Mouse (Mus musculus): ENCODE measurements around the gene Ikbkg. TPM values are rescaled to one million over a fixed set of nuclear protein-coding genes. Genes with fewer than 3 reads are reported as not detected.
"Not testable (repeated sequence)": the region's sequence is repeated elsewhere in the genome, so short reads cannot be mapped to it uniquely, and the experiment has no call there.

The Ikbkg gene
- polyA plus RNA-seq, 1 experiment = 24.7 TPM

- no peak overlapping the region for H3ac ChIP-seq (ENCODE audit: control insufficient read depth, insufficient read length)
- H3K27me3 ChIP-seq (ENCODE audit: control insufficient read depth, insufficient read depth, insufficient read length) = no peaks in the 10 kb centered on the region
- H3K4me3 ChIP-seq = no peak overlapping the region
- no peak for TF ChIP-seq CEBPB (IDR thresholded peaks at IDR 0.05; ENCODE audit: insufficient read depth, poor library complexity, severe bottlenecking)
- TF ChIP-seq POLR2AphosphoS2 (IDR thresholded peaks at IDR 0.05; ENCODE audit: insufficient read length, low read depth) = no peak
- TF ChIP-seq REST (IDR thresholded peaks at IDR 0.05; ENCODE audit: insufficient read depth, insufficient read length) = no peak
- no peak for TF ChIP-seq TCF3 (IDR thresholded peaks at IDR 0.05; ENCODE audit: insufficient read length, low read depth)
- TF ChIP-seq USF1 (IDR thresholded peaks at IDR 0.05; ENCODE audit: low read depth) = no peak
- TF ChIP-seq MYOG (IDR thresholded peaks at IDR 0.05; ENCODE audit: control insufficient read depth in 1 of 3, insufficient read depth in 1 of 3, insufficient read length in 2 of 3, low read depth in 2 of 3) = no peak
- TF ChIP-seq MYOD1 (IDR thresholded peaks at IDR 0.05; ENCODE audit: control insufficient read depth in 1 of 3, insufficient read length in 2 of 3, low read depth in 2 of 3) = no peak
- TF ChIP-seq TCF12 (IDR thresholded peaks at IDR 0.05; ENCODE audit: insufficient read depth, poor library complexity, severe bottlenecking) = no peak
- H3K36me3 ChIP-seq (ENCODE audit: control insufficient read depth, insufficient read depth) = no peaks in the 10 kb centered on the region
- H3K4me2 ChIP-seq (ENCODE audit: low read depth) = no peak overlapping the region
- H3K79me2 ChIP-seq (ENCODE audit: control insufficient read depth, insufficient read depth) = no peaks in the 10 kb centered on the region
Observed at GRCm38 (mm10) chrX:74451157-74451912, 58.2 kb downstream of the Ikbkg start.

- no peak overlapping the region for H3K4me3 ChIP-seq
- H3K27me3 ChIP-seq (ENCODE audit: control insufficient read depth, insufficient read depth, insufficient read length) = no peaks in the 10 kb centered on the region
- no peak overlapping the region for H3ac ChIP-seq (ENCODE audit: control insufficient read depth, insufficient read length)
- no peaks in the 10 kb centered on the region for H3K79me2 ChIP-seq (ENCODE audit: control insufficient read depth, insufficient read depth)
- TF ChIP-seq CEBPB (IDR thresholded peaks at IDR 0.05; ENCODE audit: insufficient read depth, poor library complexity, severe bottlenecking) (no peak), POLR2A (IDR thresholded peaks at IDR 0.05; ENCODE audit: insufficient read length, low read depth) (no peak), TCF12 (IDR thresholded peaks at IDR 0.05; ENCODE audit: insufficient read depth, poor library complexity, severe bottlenecking) (no peak), TCF3 (IDR thresholded peaks at IDR 0.05; ENCODE audit: insufficient read length, low read depth) (no peak), MYOG (IDR thresholded peaks at IDR 0.05; ENCODE audit: control insufficient read depth in 1 of 3, insufficient read depth in 1 of 3, insufficient read length in 2 of 3, low read depth in 2 of 3) (no peak), E2F4 (IDR thresholded peaks at IDR 0.05; ENCODE audit: insufficient read depth) (no peak), MYOD1 (IDR thresholded peaks at IDR 0.05; ENCODE audit: control insufficient read depth in 1 of 3, insufficient read length in 2 of 3, low read depth in 2 of 3) (no peak), USF1 (IDR thresholded peaks at IDR 0.05; ENCODE audit: low read depth) (no peak), REST (IDR thresholded peaks at IDR 0.05; ENCODE audit: insufficient read depth, insufficient read length) (no peak), MAX (IDR thresholded peaks at IDR 0.05; ENCODE audit: low read depth) (no peak), POLR2AphosphoS2 (IDR thresholded peaks at IDR 0.05; ENCODE audit: insufficient read length, low read depth) (no peak), SRF (IDR thresholded peaks at IDR 0.05; ENCODE audit: control insufficient read depth, insufficient read length, low read depth) (no peak)
- no peak overlapping the region for H3K4me2 ChIP-seq (ENCODE audit: low read depth)
- no peaks in the 10 kb centered on the region for H3K36me3 ChIP-seq (ENCODE audit: control insufficient read depth, insufficient read depth)
Observed at GRCm38 (mm10) chrX:74452773-74453172, 59.7 kb downstream of the Ikbkg start.

- not testable (repeated sequence) for H3K4me2 ChIP-seq (ENCODE audit: low read depth); H3K27me3 ChIP-seq (ENCODE audit: control insufficient read depth, insufficient read depth, insufficient read length); H3K79me2 ChIP-seq (ENCODE audit: control insufficient read depth, insufficient read depth); H3ac ChIP-seq (ENCODE audit: control insufficient read depth, insufficient read length); H3K4me3 ChIP-seq; H3K36me3 ChIP-seq (ENCODE audit: control insufficient read depth, insufficient read depth)
Observed at GRCm38 (mm10) chrX:74481349-74481885, 88.3 kb downstream of the Ikbkg start, which contains the start of gene Gm6880. Gene Gm6880, minus strand, starts transcription at chrX:74481399.

GRCm38 (mm10) chrX:74497131-74497530 is 104.0 kb downstream of the Ikbkg start:
- TF ChIP-seq POLR2AphosphoS2 (IDR thresholded peaks at IDR 0.05; ENCODE audit: insufficient read length, low read depth) = no peak
- no peak for TF ChIP-seq TCF12 (IDR thresholded peaks at IDR 0.05; ENCODE audit: insufficient read depth, poor library complexity, severe bottlenecking)
- TF ChIP-seq TCF3 (IDR thresholded peaks at IDR 0.05; ENCODE audit: insufficient read length, low read depth) = no peak
- TF ChIP-seq CEBPB (IDR thresholded peaks at IDR 0.05; ENCODE audit: insufficient read depth, poor library complexity, severe bottlenecking) = no peak
- no peak for TF ChIP-seq USF1 (IDR thresholded peaks at IDR 0.05; ENCODE audit: low read depth)
- TF ChIP-seq SRF (IDR thresholded peaks at IDR 0.05; ENCODE audit: control insufficient read depth, insufficient read length, low read depth) = no peak
- no peak for TF ChIP-seq MYOD1 (IDR thresholded peaks at IDR 0.05; ENCODE audit: control insufficient read depth in 1 of 3, insufficient read length in 2 of 3, low read depth in 2 of 3)
- TF ChIP-seq MYOG (IDR thresholded peaks at IDR 0.05; ENCODE audit: control insufficient read depth in 1 of 3, insufficient read depth in 1 of 3, insufficient read length in 2 of 3, low read depth in 2 of 3) = no peak
- no peak for TF ChIP-seq E2F4 (IDR thresholded peaks at IDR 0.05; ENCODE audit: insufficient read depth)
- no peak for TF ChIP-seq REST (IDR thresholded peaks at IDR 0.05; ENCODE audit: insufficient read depth, insufficient read length)
- Histone ChIP-seq H3K4me3 (no peak overlapping the region), H3ac (ENCODE audit: control insufficient read depth, insufficient read length) (no peak overlapping the region), H3K36me3 (ENCODE audit: control insufficient read depth, insufficient read depth) (no peaks in the 10 kb centered on the region), H3K27me3 (ENCODE audit: control insufficient read depth, insufficient read depth, insufficient read length) (no peaks in the 10 kb centered on the region), H3K4me2 (ENCODE audit: low read depth) (no peak overlapping the region), H3K79me2 (ENCODE audit: control insufficient read depth, insufficient read depth) (no peaks in the 10 kb centered on the region)

Other genes starting within 250 kb of the Ikbkg start
- gene Tex28, start 225.5 kb upstream of the Ikbkg start, polyA plus RNA-seq (2012; fragmentation: generic; extraction: Trizol) = not detected
- gene Tktl1, start 216.0 kb upstream of the Ikbkg start, polyA plus RNA-seq (2012; fragmentation: generic; extraction: Trizol) = not detected
- gene Flna, start 143.5 kb upstream of the Ikbkg start, polyA plus RNA-seq (2012; fragmentation: generic; extraction: Trizol) = 545 TPM
- 67.1 TPM for gene Emd, start 138.6 kb upstream of the Ikbkg start, polyA plus RNA-seq (2012; fragmentation: generic; extraction: Trizol)
- gene Rpl10, start 122.5 kb upstream of the Ikbkg start, polyA plus RNA-seq (2012; fragmentation: generic; extraction: Trizol) = 2,470 TPM
- gene Taz, start 111.4 kb upstream of the Ikbkg start, polyA plus RNA-seq (2012; fragmentation: generic; extraction: Trizol) = 28.2 TPM
- 17.0 TPM for gene Dnase1l1, start 111.0 kb upstream of the Ikbkg start, polyA plus RNA-seq (2012; fragmentation: generic; extraction: Trizol)
- gene Atp6ap1, start 96.2 kb upstream of the Ikbkg start, polyA plus RNA-seq (2012; fragmentation: generic; extraction: Trizol) = 178 TPM
- 83.9 TPM for gene Gdi1, start 88.3 kb upstream of the Ikbkg start, polyA plus RNA-seq (2012; fragmentation: generic; extraction: Trizol)
- gene Fam50a, start 80.3 kb upstream of the Ikbkg start, polyA plus RNA-seq (2012; fragmentation: generic; extraction: Trizol) = 62.2 TPM
- gene Plxna3, start 64.2 kb upstream of the Ikbkg start, polyA plus RNA-seq (2012; fragmentation: generic; extraction: Trizol) = 12.8 TPM
- 41.6 TPM for gene Lage3, start 39.7 kb upstream of the Ikbkg start, polyA plus RNA-seq (2012; fragmentation: generic; extraction: Trizol)
- 51.5 TPM for gene Ubl4a, start 20.1 kb upstream of the Ikbkg start, polyA plus RNA-seq (2012; fragmentation: generic; extraction: Trizol)
- 11.2 TPM for gene Slc10a3, start 19.9 kb upstream of the Ikbkg start, polyA plus RNA-seq (2012; fragmentation: generic; extraction: Trizol)
- gene Fam3a, start within 50 bp of the Ikbkg start, polyA plus RNA-seq (2012; fragmentation: generic; extraction: Trizol) = 19.5 TPM
- gene G6pdx, start 35.9 kb downstream of the Ikbkg start, polyA plus RNA-seq (2012; fragmentation: generic; extraction: Trizol) = 62.2 TPM
- gene Gm6880, start 88.1 kb downstream of the Ikbkg start, polyA plus RNA-seq (2012; fragmentation: generic; extraction: Trizol) = not detected
- not detected for gene Olfr1326-ps1, start 181.6 kb downstream of the Ikbkg start, polyA plus RNA-seq (2012; fragmentation: generic; extraction: Trizol)
- gene Olfr1325, start 199.4 kb downstream of the Ikbkg start, polyA plus RNA-seq (2012; fragmentation: generic; extraction: Trizol) = not detected